Mouse (Mus musculus) ES-Bruce4 (cell line): ENCODE measurements around the gene B3glct. TPM values are rescaled to one million over a fixed set of nuclear protein-coding genes. Genes with fewer than 3 reads are reported as not detected.
A peak's percentile ranks its signal among the peaks of the same experiment; 100 is the strongest.

Source experiments
- H3K27ac ChIP-seq: 2 replicates; pipeline ENCODE4 v1.5.1; 2012; ENCODE audit warnings: low read length, inconsistent platforms; ENCODE audit not compliant: insufficient read depth
- H3K27me3 ChIP-seq: 2 replicates; pipeline ENCODE4 v1.6.1; 2012; ENCODE audit warnings: mild to moderate bottlenecking, low read length, inconsistent platforms; ENCODE audit not compliant: control insufficient read depth, poor library complexity, insufficient read depth, severe bottlenecking
- H3K36me3 ChIP-seq: 2 replicates; pipeline ENCODE4 v1.6.1; 2012; ENCODE audit warnings: inconsistent platforms, mild to moderate bottlenecking, low read length, moderate library complexity; ENCODE audit not compliant: control insufficient read depth, poor library complexity, insufficient read depth, severe bottlenecking
- H3K4me1 ChIP-seq: one replicate; pipeline ENCODE4 v1.8.1; 2011; ENCODE audit warnings: low read length; ENCODE audit not compliant: control insufficient read depth, insufficient read depth
- H3K4me3 ChIP-seq: 2 replicates; pipeline ENCODE4 v1.5.1; 2011; ENCODE audit warnings: low read depth, mild to moderate bottlenecking, low read length
- H3K9ac ChIP-seq: 2 replicates; pipeline ENCODE4 v1.6.1; 2012; ENCODE audit warnings: low read depth, mild to moderate bottlenecking, inconsistent platforms; ENCODE audit not compliant: poor library complexity, severe bottlenecking
- H3K9me3 ChIP-seq: replicated peaks from 2 replicates; pipeline ENCODE4 v1.6.1; 2012; ENCODE audit warnings: mild to moderate bottlenecking, low read length, inconsistent platforms; ENCODE audit not compliant: control insufficient read depth, poor library complexity, insufficient read depth, severe bottlenecking
- CTCF ChIP-seq: IDR thresholded peaks from one replicate; pipeline ENCODE4 v1.8.1; 2011; ENCODE audit warnings: low read depth, low read length
- EP300 ChIP-seq: IDR thresholded peaks from 2 replicates; pipeline ENCODE4 v1.6.1; 2011; ENCODE audit warnings: low read depth, low read length; ENCODE audit not compliant: insufficient read depth
- POLR2A ChIP-seq: IDR thresholded peaks from one replicate; pipeline ENCODE4 v1.8.1; 2011; ENCODE audit warnings: low read length; ENCODE audit not compliant: insufficient read depth
- polyA plus RNA-seq: library from polyadenylated mRNA; stranded (reverse); fragments of >200 nt; gene quantifications from 2 replicates; pipeline ENCODE4 v1.2.4, GENCODE M21; 2011; ENCODE audit warnings: low read depth; ENCODE audit not compliant: missing spikeins, insufficient read depth, insufficient read length

Gene B3glct
- polyA plus RNA-seq, 1 experiment, result 18.5 TPM

DNA sequence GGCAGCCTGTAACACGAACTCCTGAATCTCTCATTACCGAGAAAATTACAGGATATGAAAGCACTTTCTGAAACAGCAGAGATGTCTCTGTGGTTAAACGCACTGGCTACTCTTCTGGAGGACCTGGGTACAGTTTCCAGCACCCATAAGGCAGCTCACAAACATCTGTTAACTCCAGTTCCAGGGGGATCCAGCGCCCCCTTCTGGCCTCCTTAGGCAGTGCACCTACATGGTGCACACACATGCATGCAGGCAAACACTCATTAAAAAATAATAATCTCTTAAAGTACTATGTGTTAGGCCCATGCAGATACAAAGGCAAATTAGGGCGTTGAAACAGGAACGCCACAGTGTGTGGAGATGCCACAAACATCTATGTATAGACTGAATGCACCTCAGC is 16.6 kb upstream of the B3glct start:
- H3K9ac ChIP-seq, result no peak overlapping the region
- H3K27ac ChIP-seq, result no peak overlapping the region
- peaks cover 6% of the 10 kb centered on the region for H3K9me3 ChIP-seq
- no peaks in the 10 kb centered on the region for H3K27me3 ChIP-seq
- no peak for TF ChIP-seq EP300
- peak; percentile 13 for TF ChIP-seq CTCF
- H3K4me3 ChIP-seq, result no peak overlapping the region
- H3K4me1 ChIP-seq, result peaks cover 3% of the 10 kb centered on the region
- H3K36me3 ChIP-seq, result no peaks in the 10 kb centered on the region

DNA sequence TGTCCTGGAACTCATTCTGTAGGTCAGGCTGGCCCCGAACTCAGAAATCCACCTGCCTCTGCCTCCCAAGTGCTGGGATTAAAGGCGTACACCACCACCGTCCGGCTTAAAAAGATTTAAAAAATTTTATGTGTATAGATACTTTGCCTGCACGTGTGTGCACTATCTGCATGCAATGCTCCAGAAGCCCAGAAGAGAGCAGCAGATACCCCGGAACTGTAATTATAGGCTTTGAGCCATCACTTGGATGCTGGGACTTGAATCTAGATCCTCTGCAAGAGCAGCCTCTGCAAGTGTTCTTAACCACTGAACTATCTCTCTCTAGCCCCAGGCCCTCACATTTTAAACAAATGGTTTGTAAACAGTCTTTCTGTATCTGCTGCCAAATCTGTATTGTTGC is 15.1 kb upstream of the B3glct start:
- no peak overlapping the region for H3K4me3 ChIP-seq
- peaks cover 3% of the 10 kb centered on the region for H3K4me1 ChIP-seq
- TF ChIP-seq CTCF (peak; percentile 14), EP300 (no peak)
- no peak overlapping the region for H3K27ac ChIP-seq
- H3K27me3 ChIP-seq, result no peaks in the 10 kb centered on the region
- H3K9me3 ChIP-seq, result peaks cover 6% of the 10 kb centered on the region
- no peaks in the 10 kb centered on the region for H3K36me3 ChIP-seq
- no peak overlapping the region for H3K9ac ChIP-seq

DNA sequence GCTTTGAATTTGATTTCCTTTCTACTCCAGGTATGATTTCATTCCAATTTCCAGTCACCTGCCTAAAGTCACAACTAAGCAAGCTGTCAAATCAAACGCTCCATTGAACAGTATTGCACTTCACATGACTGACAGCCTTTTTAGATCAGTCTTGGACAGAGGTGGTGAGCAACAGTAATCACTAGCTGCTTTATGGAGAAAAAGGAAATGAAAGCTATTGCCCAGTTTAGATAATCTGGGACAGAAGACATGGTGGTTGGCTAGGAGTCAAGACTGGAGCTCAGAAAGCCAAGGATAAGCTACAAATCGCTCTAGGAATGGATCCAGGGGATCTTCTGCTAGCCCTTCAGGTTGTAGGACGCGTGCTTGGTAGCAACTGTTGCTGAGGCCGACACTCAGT is 14.6 kb upstream of the B3glct start:
- no peaks in the 10 kb centered on the region for H3K27me3 ChIP-seq
- H3K4me1 ChIP-seq, result peaks cover 3% of the 10 kb centered on the region
- H3K36me3 ChIP-seq, result no peaks in the 10 kb centered on the region
- H3K9ac ChIP-seq, result no peak overlapping the region
- peaks cover 6% of the 10 kb centered on the region for H3K9me3 ChIP-seq
- no peak for TF ChIP-seq CTCF
- no peak for TF ChIP-seq POLR2A
- TF ChIP-seq EP300, result no peak
- no peak overlapping the region for H3K4me3 ChIP-seq
- no peak overlapping the region for H3K27ac ChIP-seq

DNA sequence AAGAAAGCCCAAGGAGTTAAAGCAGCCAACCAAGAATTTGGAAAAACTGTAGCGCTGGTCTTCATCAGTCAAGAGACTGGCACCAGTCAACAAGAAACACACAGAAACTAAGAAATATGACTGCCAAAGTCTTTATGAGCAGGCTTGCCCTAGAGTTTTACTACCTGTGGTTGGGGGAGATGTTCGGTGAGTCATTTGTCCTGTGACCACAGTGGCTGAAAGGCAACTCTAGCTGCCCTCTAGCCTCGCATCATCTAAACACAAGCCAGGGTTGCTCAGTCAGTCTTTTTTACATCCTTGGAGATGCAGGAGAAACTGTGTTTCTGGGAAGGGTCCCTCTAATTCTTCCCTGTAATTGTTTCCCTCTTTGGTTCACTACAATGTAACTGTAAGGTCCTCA is 834 bp upstream of the B3glct start:
- Histone ChIP-seq H3K4me1 (no peaks in the 10 kb centered on the region), H3K9ac (no peak overlapping the region), H3K36me3 (no peaks in the 10 kb centered on the region), H3K9me3 (no peaks in the 10 kb centered on the region), H3K27me3 (no peaks in the 10 kb centered on the region), H3K27ac (no peak overlapping the region), H3K4me3 (no peak overlapping the region)
- TF ChIP-seq CTCF (no peak), POLR2A (no peak), EP300 (no peak)

DNA sequence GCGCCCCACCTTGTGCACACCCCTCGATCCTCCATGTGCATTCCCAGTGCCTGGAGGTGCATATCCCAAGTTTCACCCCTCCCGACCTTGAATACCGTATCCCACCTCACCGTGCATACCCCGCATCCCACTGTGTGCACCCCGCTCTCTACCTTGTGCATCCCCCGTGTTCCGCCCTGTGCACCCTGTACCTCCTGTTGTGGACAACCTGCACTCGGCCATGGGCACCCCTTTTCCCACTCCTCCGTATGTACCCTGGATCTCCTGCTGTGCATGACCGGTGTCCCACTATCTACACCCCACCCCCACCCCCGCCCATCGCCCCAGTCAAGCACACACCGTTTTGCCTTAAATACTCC is 939 bp downstream of the B3glct start:
- H3K27me3 ChIP-seq, result no peaks in the 10 kb centered on the region
- H3K9ac ChIP-seq, result peak overlapping the region; percentile 75
- H3K9me3 ChIP-seq, result no peaks in the 10 kb centered on the region
- TF ChIP-seq POLR2A, result no peak
- TF ChIP-seq CTCF, result no peak
- no peak for TF ChIP-seq EP300
- H3K4me1 ChIP-seq, result no peaks in the 10 kb centered on the region
- no peaks in the 10 kb centered on the region for H3K36me3 ChIP-seq
- H3K27ac ChIP-seq, result no peak overlapping the region
- H3K4me3 ChIP-seq, result peak overlapping the region; percentile 71

DNA sequence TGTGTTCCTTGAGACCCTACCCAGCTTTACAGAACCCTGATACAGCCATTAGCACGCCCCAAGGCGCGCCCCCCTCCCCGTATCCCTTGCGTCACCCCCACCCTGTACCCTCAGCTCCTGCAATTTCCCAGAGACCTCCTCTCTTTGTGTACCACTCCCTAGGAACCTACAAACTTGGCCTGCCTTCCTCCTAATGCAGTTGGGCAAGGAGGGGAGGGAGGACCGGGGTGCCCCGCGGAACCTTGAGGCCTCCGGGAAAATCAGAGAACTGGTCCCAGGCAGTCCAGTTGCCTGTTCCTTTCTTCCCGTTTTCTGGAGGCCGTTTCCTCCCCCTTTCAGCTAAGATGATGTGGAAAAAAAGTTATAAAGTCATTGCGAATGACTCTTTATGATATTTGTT is 1.3 kb downstream of the B3glct start:
- H3K4me3 ChIP-seq, result peak overlapping the region; percentile 71
- H3K9me3 ChIP-seq, result no peaks in the 10 kb centered on the region
- no peaks in the 10 kb centered on the region for H3K27me3 ChIP-seq
- H3K36me3 ChIP-seq, result no peaks in the 10 kb centered on the region
- H3K4me1 ChIP-seq, result no peaks in the 10 kb centered on the region
- H3K9ac ChIP-seq, result peak overlapping the region; percentile 75
- TF ChIP-seq CTCF (no peak), EP300 (no peak), POLR2A (no peak)
- no peak overlapping the region for H3K27ac ChIP-seq
